Mouse (Mus musculus) spleen, postnatal 14 days (tissue): ENCODE data around the gene Chml.

Source experiments
- DNase-seq, 2 experiments: peaks; one replicate each; pipeline ENCODE4 v3.0.0; 2021 to 2022; ENCODE audit warnings: low spot score in 2 of 2

Chml gene

DNA sequence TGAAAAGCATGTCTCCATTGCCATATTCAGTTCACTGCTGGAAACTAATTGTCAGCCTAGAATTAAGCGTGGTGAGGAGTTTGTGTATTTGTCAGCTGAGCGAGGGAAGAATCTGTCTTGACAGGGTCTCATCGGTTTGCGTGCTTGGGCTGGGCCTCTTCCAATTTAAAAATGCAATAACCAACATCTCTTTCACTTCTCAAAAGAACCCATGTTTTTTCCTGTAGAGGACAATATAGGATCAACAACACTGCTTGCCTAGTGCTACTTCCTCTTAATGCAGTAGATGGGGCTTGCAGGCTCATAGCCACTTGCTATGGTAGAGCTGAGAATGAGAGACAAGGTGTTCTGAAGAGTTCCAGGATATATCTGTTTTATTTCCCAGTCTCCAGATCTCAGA, 32.8 kb downstream of the Chml start:
- no peak for DNase-seq

DNA sequence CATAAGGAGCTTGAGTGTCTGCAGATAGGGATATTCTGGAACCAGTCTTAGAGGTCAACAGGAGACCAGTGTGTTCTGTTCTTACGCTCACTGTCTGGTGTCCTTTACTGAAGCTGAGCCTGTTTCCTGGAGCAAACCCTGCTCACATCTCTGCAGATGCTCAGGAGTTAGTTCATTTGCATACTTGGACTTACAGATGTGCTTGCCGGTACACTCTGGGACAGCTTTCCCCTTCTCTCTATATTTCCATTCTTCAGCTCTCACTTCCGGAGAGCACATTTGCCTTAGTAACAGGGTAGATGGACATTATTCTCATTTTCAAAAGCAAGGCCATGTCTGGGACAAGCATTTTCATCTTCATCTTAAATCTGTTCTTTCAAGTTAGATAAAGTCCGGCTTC, 44.1 kb downstream of the Chml start:
- no peak for DNase-seq

DNA sequence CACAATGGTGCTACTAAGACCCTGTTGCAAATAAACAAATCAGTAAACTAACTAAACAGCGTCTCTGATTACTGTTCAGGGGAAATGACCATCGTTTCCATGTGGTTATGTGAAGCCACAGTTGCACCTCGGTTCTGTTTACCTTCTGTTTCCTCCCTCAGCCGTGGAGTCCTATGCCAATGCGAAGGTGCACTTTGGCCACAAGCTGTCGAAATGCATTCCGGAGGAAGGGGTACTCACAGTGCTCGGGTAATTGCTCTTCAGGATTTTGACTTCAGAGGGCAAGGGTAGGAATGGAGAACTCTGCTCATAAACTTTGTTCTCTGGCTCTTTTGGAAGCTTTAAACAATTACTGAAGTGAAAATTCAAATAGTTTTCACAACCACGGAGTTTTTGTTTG, 45.7 kb downstream of the Chml start:
- DNase-seq, result no peak

DNA sequence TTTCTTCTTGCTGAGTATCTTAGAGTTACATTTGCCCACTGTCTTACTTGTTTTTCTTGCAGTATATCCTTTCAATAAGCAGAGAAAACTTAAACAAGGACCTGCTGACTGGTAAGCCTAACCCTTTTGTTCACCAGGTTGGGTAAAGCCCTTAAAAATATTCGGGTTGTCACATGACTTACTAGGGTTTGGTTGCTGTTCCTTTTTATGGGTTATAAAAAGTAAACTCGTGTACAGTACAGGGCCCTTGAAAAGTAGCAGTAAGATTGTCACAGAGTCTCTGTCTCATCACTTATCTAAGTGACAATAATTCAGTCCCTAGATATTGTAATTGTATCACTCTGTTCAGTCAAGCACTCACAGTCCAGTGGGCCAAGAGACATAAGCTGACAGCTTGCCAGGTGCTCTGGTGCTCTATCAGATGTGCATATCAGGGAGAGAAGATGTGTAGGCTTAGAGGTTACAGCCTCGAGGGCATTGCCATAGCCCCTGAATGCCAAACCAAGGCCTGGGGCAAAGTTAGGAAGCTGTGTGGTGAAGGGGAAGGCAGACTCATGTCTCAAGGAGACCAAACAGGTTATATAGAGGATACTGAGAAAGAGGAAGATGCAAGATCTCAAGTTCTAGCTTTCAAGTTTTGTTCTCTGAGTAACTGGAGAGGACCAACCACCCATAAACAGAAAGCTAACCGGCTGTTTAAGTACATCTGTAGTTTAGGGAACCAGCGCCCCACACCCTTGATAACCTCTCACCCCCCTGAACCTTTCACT, 49.0 kb downstream of the Chml start:
- DNase-seq, result no peak

DNA sequence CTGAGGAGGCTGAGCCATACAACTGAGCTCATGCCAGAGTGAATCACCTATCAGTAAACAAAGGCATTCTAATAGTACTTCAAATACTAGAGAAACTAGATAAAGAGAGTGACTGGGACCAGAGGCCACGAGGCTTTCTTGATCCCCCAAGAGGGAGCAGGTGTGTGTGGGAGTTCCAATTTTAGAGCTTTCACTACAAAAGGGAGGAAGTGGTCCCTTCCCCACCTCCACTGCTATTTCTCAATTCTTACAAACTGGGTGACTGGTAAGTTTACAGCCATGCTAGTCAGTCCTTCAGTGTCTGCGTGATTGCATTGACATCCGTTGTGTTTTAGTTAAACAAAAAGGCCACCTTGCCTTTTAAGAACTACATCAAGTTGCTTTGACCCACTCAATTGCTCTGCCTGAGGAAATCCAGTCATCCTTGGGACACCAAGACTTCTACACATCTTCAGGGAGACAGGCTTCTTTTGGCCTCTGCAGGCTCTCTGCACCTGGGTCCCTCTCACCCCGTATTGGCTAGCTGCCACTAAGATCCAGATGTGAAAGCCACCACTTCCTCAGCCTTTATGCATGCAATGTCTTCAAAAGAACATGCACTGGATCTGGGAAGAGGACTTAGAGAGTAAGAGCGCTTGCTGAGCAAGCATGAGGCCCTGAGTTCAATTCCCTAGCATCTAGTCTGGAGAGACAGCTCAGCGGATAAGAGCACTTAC, 52.1 kb downstream of the Chml start:
- DNase-seq, result no peak

- no peak for DNase-seq
These were observed 53.6 kb downstream of the Chml start for GRCm38 (mm10) chr1:175639072-175639471.

GRCm38 (mm10) chr1:175637677-175638076, 55.0 kb downstream of the Chml start:
- no peak for DNase-seq

DNA sequence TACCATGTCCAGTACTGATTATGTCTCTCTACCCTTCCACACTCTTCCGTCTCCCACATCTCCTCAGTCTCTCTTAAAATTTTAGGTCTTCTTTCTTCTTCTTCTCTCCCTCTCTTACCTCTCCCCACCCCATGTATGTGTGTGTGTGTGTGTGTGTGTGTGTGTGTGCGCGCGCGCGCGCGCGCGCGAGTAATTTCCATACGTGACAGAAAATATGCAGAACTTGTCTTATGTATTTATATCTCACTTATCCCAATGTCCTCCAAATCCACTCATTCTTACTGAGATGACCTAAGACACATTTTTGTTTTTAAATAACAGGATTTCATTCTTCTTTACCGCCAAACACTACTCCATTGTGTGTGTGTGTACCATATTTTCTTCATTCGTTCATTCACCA, 60.2 kb downstream of the Chml start:
- no peak for DNase-seq
